Mouse (Mus musculus) heart, embryonic 14.5 days (tissue): ENCODE measurements around the gene Irgm2. TPM values are rescaled to one million over a fixed set of nuclear protein-coding genes. Genes with fewer than 3 reads are reported as not detected.
A peak's percentile ranks its signal among the peaks of the same experiment; 100 is the strongest.

Experiments used
- ATAC-seq: fragments of 200-750 bp; cut with Nextera tagmentation; 2 replicates; pipeline ENCODE4 v1.8.0; 2017; ENCODE audit warnings: low read depth, moderate TSS enrichment; ENCODE audit not compliant: insufficient number of reproducible peaks, insufficient read depth, low FRiP score
- H3K27ac ChIP-seq, 2 experiments: fragments of 200-500 bp in 1 of 2; fragments of 300-500 bp in 1 of 2; sonication (generic) in 1 of 2; replicated peaks in 1 of 2; 2 replicates each; pipeline ENCODE4 v1.5.1; 2012 to 2014; ENCODE audit warnings: low read depth in 2 of 2, low read length in 2 of 2, control low read depth in 1 of 2, mild to moderate bottlenecking in 1 of 2, mixed read lengths in 1 of 2; ENCODE audit not compliant: control insufficient read depth in 1 of 2, insufficient read depth in 1 of 2
- H3K27me3 ChIP-seq: fragments of 300-500 bp; sonication (generic); 2 replicates; pipeline ENCODE4 v1.6.1; 2014; ENCODE audit warnings: mild to moderate bottlenecking, low read length, control low read depth; ENCODE audit not compliant: control insufficient read depth, insufficient read depth
- H3K36me3 ChIP-seq: fragments of 300-500 bp; sonication (generic); 2 replicates; pipeline ENCODE4 v1.6.1; 2014; ENCODE audit warnings: mild to moderate bottlenecking, control low read depth, low read length, mixed read lengths; ENCODE audit not compliant: control insufficient read depth, insufficient read depth
- H3K4me1 ChIP-seq, 2 experiments: fragments of 200-500 bp in 1 of 2; fragments of 300-500 bp in 1 of 2; sonication (generic) in 1 of 2; 2 replicates each; pipeline ENCODE4 v1.6.1; 2012 to 2014; ENCODE audit warnings: low read length in 2 of 2, control low read depth in 1 of 2, mixed read lengths in 1 of 2; ENCODE audit not compliant: control insufficient read depth in 2 of 2, insufficient read depth in 2 of 2
- H3K4me2 ChIP-seq: fragments of 300-500 bp; sonication (generic); 2 replicates; pipeline ENCODE4 v1.6.1; 2014; ENCODE audit warnings: mild to moderate bottlenecking, low read length
- H3K4me3 ChIP-seq, 2 experiments: fragments of 200-500 bp in 1 of 2; fragments of 300-500 bp in 1 of 2; sonication (generic) in 1 of 2; 2 replicates each; pipeline ENCODE4 v1.5.1; 2012 to 2014; ENCODE audit warnings: low read length in 2 of 2, mild to moderate bottlenecking in 2 of 2, control low read depth in 1 of 2, low read depth in 1 of 2, moderate library complexity in 1 of 2; ENCODE audit not compliant: control insufficient read depth in 1 of 2, insufficient read depth in 1 of 2
- H3K9ac ChIP-seq: fragments of 300-500 bp; sonication (generic); 2 replicates; pipeline ENCODE4 v1.6.1; 2014; ENCODE audit warnings: mild to moderate bottlenecking, low read length
- H3K9me3 ChIP-seq: fragments of 300-500 bp; sonication (generic); 2 replicates; pipeline ENCODE4 v1.6.1; 2016; ENCODE audit warnings: low read length, control low read depth; ENCODE audit not compliant: control insufficient read depth
- WGBS: fragments of 180-500 bp; shearing (Covaris S2); extraction: QIAGEN DNeasy Blood & Tissue Kit; methylation state at CpG from one replicate; pipeline ENCODE4 v1.1.7; 2014; 5-methylcytosine and 5-hydroxymethylcytosine counted together
- polyA plus RNA-seq: library from polyadenylated mRNA; unstranded; fragments of >200 nt; fragmentation: Nextera tagmentation; extraction: Ambion mirVana; gene quantifications from 2 replicates; pipeline ENCODE4 v1.2.1, GENCODE M21; 2014

Gene Irgm2
- polyA plus RNA-seq, 1 experiment from 2014 or later, result 4.3 TPM

DNA sequence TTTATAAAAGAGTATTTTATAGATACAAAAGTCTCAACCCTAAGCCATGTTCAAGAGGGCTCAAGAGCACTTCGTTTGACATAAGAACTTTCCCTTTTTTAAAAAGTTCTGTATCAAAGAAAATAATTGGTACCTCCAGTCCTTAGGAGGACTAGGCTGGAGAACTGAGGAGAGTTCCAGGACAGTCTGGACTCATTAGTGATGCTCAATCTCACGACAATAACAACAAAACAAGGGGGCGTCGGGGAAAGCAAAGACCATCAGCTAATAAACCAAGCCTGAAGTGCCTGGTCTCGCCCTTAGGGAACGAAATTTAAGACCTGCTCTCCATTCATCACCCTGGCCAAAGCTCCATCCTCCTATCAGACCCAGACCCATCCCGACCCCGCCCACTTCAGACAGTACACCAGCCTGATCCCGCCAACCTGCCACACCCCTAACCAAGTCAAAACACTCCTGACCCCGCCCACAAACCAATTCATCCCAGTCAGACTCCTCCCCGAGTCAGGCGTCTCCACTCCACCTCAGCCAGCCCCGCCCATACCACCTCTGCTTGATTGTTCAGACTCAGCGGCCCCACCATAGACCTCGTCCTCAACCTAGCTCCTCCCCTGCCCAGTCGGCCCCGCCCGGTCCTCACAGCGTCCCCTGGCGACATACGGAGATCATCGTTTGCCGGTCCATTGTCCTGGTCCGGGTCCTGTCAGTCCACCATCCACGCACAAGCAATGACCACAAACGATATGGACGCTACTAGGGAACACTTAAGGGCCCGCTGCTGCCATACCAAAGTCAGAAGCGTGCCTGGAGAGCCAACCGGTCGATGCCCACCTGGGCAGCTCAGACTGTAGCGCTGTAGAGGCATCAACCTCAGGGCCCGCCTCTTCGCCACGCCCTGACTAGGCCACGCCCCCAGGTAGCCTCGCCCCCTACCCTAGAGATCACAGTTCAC is 39.7 kb downstream of the Irgm2 start:
- Histone ChIP-seq H3K27me3 (no peaks in the 10 kb centered on the region), H3K9me3 (no peaks in the 10 kb centered on the region), H3K36me3 (no peaks in the 10 kb centered on the region), H3K4me1 (peaks cover 5 to 6% of the 10 kb centered on the region in 2 experiments; a peak in 1 of 4 replicates), H3K4me3 (peak overlapping the region; percentile 39 to 42), H3K4me2 (peak overlapping the region; percentile 77), H3K9ac (peak overlapping the region; percentile 46), H3K27ac (no peak overlapping the region)
- 3% methylated on average over 37 of the region's 37 CpGs for WGBS
- ATAC-seq, result peak; percentile 81

DNA sequence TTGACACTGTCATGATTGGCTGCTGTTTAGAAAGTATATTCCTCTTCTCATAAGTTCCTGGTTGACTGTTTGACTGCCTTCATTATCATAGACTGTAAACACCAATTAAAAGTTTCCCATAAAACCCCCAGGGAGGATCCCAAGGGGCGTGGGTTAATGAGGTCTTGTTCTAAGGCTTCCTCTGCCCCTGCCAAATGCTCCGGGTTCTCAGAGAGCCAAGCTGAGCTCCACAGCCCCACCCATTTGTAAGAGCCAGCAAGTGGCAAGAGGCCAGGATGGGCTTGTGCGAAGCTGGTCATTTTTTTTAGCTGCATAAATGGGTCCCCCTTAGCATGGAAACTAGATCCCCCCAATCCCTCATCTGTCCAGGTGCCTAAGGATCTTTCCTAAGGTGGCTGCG is 47.9 kb downstream of the Irgm2 start:
- no peak for ATAC-seq
- 39% methylated on average over 4 of the region's 4 CpGs for WGBS
- Histone ChIP-seq H3K27ac (no peak overlapping the region), H3K4me1 (no peaks in the 10 kb centered on the region), H3K9ac (no peak overlapping the region), H3K9me3 (no peaks in the 10 kb centered on the region), H3K4me3 (no peak overlapping the region), H3K4me2 (no peak overlapping the region), H3K36me3 (no peaks in the 10 kb centered on the region), H3K27me3 (no peaks in the 10 kb centered on the region)

DNA sequence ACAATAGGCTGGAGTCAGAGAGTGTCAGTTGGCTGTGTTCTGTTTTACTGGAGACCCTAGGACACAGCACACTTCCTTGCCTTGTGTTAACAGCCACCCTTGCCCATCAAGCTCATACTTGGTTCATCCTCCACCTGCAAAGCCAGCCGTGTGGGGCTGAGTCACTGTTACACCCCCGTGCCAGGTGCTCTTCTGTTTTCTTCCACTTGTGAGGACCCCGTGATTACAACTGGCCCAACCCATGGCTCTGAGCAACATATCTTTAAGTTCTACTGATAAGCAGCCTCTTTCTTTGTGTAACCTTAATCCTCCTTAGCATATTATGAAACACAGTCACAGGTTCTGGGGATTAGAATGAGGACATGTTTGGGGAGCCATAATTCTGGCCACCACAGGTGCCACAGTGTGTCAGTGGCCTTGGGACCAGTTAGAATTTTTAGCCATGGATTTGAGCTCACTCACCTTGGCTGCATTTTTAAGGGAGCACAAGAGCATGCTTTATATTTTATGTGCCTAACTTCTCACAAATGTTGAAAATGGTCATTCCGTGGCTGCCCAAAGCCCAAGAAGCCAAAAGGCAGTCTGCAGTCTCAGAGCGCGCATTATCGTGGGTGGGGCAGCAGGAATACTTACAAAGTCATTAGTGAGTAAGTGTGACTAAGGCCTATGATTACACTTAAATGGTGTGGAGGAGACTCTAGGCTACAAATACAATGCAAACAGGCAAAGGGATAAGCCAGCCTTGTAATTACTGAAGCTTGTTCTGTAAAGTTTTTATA is 50.0 kb downstream of the Irgm2 start:
- H3K36me3 ChIP-seq, result no peaks in the 10 kb centered on the region
- no peaks in the 10 kb centered on the region for H3K9me3 ChIP-seq
- no peak overlapping the region for H3K27ac ChIP-seq
- WGBS, result 75% methylated on average over 7 of the region's 7 CpGs
- no peak overlapping the region for H3K4me3 ChIP-seq
- H3K9ac ChIP-seq, result no peak overlapping the region
- no peaks in the 10 kb centered on the region for H3K4me1 ChIP-seq
- H3K27me3 ChIP-seq, result no peaks in the 10 kb centered on the region
- H3K4me2 ChIP-seq, result no peak overlapping the region
- ATAC-seq, result no peak

DNA sequence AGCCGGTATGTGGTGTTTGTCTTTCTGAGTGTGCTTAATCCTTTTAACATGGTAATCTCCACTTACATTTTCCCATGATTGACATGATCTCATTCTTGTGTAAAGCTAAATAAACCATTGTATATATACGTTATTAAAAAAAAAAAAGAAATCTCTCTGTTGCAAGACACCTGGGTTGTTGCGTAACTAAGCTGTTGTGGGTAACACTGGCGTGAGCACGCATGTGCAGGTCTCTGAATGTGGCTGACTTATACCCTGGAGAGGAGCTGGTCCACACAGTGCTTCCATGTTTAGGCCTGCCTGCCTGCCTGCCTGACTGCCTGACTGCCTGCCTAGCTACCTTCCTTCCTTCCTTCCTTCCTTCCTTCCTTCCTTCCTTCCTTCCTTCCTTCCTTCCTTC is 51.1 kb downstream of the Irgm2 start:
- H3K4me3 ChIP-seq, result no peak overlapping the region
- H3K9ac ChIP-seq, result no peak overlapping the region
- H3K27me3 ChIP-seq, result no peaks in the 10 kb centered on the region
- no peaks in the 10 kb centered on the region for H3K9me3 ChIP-seq
- no peak overlapping the region for H3K4me2 ChIP-seq
- no peaks in the 10 kb centered on the region for H3K36me3 ChIP-seq
- H3K27ac ChIP-seq, result no peak overlapping the region
- H3K4me1 ChIP-seq, result no peaks in the 10 kb centered on the region
- 82% methylated on average over 5 of the region's 5 CpGs for WGBS
- no peak for ATAC-seq

DNA sequence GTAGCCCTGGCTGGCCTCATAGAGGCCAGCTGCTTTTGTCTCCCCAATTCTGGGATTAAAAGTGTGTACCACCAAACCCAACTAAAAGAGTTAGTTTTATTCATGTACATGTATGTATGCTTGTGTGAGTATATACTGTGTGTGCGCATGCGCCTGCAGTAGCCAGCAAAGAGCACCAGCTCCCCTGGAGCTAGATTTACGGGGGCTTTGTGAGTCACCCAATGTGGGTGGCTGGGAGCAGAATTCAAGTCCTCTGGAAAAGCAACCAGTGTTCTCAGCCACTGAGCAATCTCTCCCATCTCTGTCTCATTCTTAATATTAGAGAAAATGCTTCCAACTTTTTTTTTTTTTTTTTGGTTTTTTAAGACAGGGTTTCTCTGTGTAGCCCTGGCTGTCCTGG is 55.0 kb downstream of the Irgm2 start:
- 90% methylated on average over 3 of the region's 3 CpGs for WGBS
- no peak overlapping the region for H3K9ac ChIP-seq
- no peak for ATAC-seq
- no peak overlapping the region for H3K4me2 ChIP-seq
- no peaks in the 10 kb centered on the region for H3K9me3 ChIP-seq
- H3K4me3 ChIP-seq, result no peak overlapping the region
- H3K4me1 ChIP-seq, result no peaks in the 10 kb centered on the region
- no peaks in the 10 kb centered on the region for H3K36me3 ChIP-seq
- no peak overlapping the region for H3K27ac ChIP-seq
- no peaks in the 10 kb centered on the region for H3K27me3 ChIP-seq

DNA sequence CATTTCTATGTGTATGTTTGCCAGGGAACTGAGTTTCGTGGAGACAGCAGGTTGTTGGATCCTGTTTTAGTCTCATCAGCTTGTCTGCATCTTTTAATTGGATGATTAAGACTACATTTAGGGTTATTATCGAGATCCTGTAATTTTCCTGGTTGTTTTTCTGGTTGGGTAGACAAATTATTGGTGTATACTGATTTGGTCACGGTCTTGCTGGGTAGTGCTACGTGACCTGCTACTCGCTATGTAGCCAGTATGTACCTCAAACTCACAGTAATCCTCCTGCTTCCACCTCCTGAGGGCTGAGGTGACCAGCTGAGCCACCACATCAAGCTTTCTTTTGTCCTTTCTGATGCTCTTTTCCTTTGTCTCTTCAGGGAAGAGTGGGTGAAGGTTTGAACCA is 58.4 kb downstream of the Irgm2 start:
- no peaks in the 10 kb centered on the region for H3K36me3 ChIP-seq
- ATAC-seq, result no peak
- H3K27ac ChIP-seq, result no peak overlapping the region
- H3K9ac ChIP-seq, result no peak overlapping the region
- no peaks in the 10 kb centered on the region for H3K9me3 ChIP-seq
- no peaks in the 10 kb centered on the region for H3K27me3 ChIP-seq
- WGBS, result 81% methylated on average over 5 of the region's 5 CpGs
- no peak overlapping the region for H3K4me2 ChIP-seq
- H3K4me1 ChIP-seq, result no peaks in the 10 kb centered on the region
- no peak overlapping the region for H3K4me3 ChIP-seq

DNA sequence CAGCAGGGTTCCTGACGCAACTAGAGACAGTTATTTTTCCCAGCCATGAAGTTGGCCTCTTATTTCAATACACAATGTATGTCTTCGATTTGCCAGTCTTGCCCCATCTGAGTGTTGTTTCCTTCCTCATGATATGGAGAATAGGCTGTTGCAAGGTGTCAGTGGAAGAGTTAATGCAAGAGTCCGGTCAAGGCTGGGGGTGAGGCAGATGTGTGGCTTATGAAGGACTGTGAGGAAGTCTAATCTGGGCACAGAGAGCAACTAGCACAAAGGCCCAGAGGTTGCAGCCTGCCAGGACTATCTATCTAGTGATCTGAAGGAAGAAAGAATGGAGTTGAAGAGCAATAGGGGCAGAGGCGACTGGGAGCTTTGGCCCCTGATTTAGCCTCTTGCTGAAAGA is 60.7 kb downstream of the Irgm2 start:
- Histone ChIP-seq H3K4me2 (no peak overlapping the region), H3K4me1 (no peaks in the 10 kb centered on the region), H3K4me3 (no peak overlapping the region), H3K27me3 (no peaks in the 10 kb centered on the region), H3K27ac (no peak overlapping the region), H3K9me3 (no peaks in the 10 kb centered on the region), H3K9ac (no peak overlapping the region), H3K36me3 (no peaks in the 10 kb centered on the region)
- WGBS, result 80% methylated on average over 4 of the region's 4 CpGs
- ATAC-seq, result no peak
